Mouse (Mus musculus): ENCODE results near the gene Gbgt1. TPM values are rescaled to one million over a fixed set of nuclear protein-coding genes. Genes with fewer than 3 reads are reported as not detected.
"Not testable (repeated sequence)": the region's sequence is repeated elsewhere in the genome, so short reads cannot be mapped to it uniquely, and the experiment has no call there.

The Gbgt1 gene
- total RNA-seq, 2 experiments from 2014 or later, result 1.7 to 3.1 TPM

DNA sequence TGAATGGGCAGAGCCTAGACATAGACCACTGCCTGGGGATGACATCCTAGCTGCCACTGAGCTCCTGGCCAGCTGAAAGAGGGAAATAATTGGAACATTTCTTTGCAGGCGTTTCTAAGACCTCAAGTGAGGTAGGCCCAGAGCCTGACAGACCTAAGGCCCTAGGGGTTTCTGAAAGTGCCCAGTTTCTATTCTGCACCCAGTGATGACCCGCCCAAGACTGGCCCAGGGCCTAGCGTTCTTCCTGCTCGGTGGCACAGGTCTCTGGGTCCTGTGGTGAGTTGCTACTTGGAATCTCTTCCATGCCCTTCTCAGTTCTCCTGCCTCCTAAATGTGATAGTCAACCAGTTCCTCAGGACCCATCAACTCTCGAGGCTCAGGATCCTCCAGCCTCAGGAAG lies 870 bp downstream of the Gbgt1 start:
- intact Hi-C loops (cut with DNase I), result no loop called here
- DNase-seq (ENCODE audit: low spot score), result no peak

DNA sequence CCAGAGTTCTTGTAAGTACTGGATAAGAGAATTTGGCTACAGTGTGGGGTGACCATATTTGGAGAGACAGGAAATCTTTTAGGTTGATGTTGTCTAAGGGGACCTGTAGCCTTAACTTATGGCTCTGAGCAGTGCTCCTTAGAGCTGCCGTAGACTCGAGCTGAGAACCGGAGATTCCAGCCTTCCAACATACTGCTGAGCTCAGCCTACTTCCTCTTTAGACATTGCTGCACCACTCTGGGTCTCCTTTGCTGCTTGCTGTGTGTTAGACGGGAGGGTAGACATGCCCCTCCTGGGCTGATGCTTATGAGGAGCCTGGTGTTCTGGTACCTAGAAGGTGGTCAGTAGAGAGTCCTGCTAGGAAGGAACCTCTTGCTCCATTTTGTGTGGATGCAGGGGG lies 1.7 kb downstream of the Gbgt1 start:
- no peak for DNase-seq (ENCODE audit: low spot score)

GRCm38 (mm10) chr2:28502987-28503386 lies 6.3 kb downstream of the Gbgt1 start:
- no peak for DNase-seq (ENCODE audit: low spot score)
- intact Hi-C loops (cut with DNase I), result no loop called here

More for the DNA sequence above, 1.7 kb downstream of the Gbgt1 start:
- intact Hi-C loops (cut with DNase I), result no loop called here

- no peak for DNase-seq (ENCODE audit: low spot score)
- intact Hi-C loops (cut with DNase I), result no loop called here
These were observed 8.0 kb downstream of the Gbgt1 start for GRCm38 (mm10) chr2:28504676-28505075.

- no peak for DNase-seq (ENCODE audit: low spot score)
- intact Hi-C loops (cut with DNase I), result no loop called here
These were observed 9.1 kb downstream of the Gbgt1 start, which contains the start of gene Gm10134 for GRCm38 (mm10) chr2:28505795-28506194. Gm10134 (plus strand) TSS chr2:28506095.

GRCm38 (mm10) chr2:28506291-28506690 lies 9.6 kb downstream of the Gbgt1 start:
- intact Hi-C loops (cut with DNase I), result no loop called here
- DNase-seq (ENCODE audit: low spot score), result peak; percentile 0

GRCm38 (mm10) chr2:28511600-28511999 lies 14.9 kb downstream of the Gbgt1 start:
- DNase-seq (ENCODE audit: low spot score); intact Hi-C loops (cut with DNase I): not testable (repeated sequence)

DNA sequence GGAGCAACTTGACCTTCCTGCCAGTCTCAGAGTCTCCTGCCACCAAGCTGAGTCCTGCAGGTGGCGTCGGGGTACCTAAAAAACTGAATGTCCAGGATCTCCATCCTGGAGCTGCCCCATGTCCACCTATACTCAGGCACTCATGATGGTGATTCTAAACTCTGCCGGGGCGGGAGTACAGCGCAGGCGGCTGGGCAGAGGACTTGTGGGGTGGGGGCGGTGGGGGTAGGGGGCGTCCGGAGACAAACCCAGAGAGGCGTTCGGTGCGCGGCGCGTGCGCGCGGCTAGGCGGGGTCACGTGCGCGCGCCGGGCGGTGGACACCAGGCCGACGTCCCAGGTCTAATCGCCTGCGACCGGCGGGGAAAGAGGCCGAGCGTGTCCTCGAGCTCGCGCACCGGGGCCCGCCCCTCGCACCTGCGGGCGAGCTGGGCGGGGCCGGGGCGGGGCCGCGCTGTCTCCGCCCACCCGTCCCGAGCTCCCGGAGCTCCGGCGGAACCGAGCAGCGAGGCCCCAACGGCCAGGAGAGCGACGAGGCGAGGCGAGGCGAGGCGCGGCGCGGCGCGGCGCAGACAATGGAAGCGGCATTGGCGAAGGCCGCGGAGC lies 16.2 kb downstream of the Gbgt1 start, which contains the start of gene Ralgds:
Gene Ralgds (plus strand): TSS at position 328 of the 604 bp plus-strand sequence.
- DNase-seq (ENCODE audit: low spot score), result no peak
- intact Hi-C loops (cut with DNase I), result no loop called here

- intact Hi-C loops (cut with DNase I), result loop anchor here (1.0 kb wide), 1 partner anchor 35 kb away; no protein-coding TSS in a partner anchor
- DNase-seq (ENCODE audit: low spot score), result no peak
These were observed 17.0 kb downstream of the Gbgt1 start for GRCm38 (mm10) chr2:28513431-28514370.

DNA sequence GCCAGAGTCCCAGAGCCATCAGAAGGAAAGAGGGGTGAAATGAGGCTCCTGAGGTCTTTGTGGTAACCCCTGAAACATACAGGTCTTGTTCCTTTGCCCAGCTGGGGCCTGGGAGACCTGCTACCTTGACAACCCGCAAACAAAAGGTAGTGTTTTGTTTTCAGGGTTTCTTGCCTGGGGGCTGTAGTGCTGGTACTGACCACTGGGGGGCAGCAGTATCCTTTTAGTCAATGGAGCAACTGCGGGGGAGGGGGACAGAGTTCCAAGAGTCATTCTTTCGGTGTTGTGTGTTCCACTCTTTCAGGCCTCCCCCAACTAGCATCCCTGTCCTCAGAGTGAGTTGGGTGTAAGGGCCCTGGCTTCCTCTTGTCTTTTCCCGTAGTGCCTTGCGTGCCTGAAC lies 17.8 kb downstream of the Gbgt1 start:
- intact Hi-C loops (cut with DNase I), result loop anchor here (1.0 kb wide), 1 partner anchor 34 kb away; no protein-coding TSS in a partner anchor
- DNase-seq (ENCODE audit: low spot score), result peak; percentile 56

DNA sequence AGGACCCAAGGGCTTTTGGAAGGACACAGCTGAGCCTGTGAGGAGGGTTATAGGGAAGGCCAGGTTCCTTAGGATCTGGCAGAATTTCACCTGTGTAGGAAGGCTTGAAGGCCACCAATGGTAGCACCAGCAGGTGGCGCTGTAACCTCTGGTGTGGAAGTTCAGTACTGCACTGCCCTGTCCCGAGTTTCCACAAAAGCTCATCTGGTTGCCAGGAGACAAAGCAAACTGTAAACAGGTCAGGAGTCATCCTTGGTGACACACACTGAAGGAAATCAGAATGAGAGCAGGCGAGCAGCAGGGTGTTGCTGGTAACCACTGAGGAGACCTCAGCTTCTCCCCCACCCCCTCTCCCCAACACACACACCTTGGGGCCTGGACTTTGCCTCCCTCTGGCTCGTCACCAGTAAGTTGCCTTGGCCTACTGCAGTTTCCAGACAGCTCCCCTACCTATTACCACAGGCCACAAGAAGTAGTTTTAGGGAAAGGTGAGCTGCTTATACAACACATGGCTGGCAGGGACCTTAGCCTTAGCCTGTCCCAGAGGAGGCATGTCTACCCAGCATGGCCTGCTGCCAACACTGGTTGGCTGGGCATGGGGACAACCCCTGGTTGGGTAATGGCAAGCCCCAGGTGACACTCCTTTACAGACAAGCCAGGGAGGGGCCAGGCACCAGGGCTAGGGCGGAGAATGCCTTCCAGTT lies 20.7 kb downstream of the Gbgt1 start:
- DNase-seq (ENCODE audit: low spot score), result no peak

DNA sequence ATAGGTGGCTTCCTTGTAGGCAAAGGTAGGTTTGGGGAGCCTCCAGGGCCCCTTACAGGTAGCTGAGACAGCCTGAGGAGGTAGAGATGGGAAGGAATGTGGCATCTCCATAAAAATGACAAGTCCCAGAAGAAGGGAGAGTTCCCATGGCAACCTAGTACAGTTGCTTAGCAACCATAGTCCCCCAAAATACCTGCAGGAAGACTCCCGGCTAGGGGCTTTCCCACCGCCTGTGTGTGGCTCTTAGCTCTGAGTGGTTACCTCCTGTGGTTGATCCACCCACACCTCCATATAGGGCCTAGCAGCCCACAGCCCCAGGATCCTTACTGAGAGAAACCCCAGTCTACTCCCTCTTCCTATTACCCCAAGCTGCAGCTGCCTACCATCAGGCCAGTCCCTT lies 21.5 kb downstream of the Gbgt1 start:
- intact Hi-C loops (cut with DNase I), result no loop called here
- DNase-seq (ENCODE audit: low spot score), result no peak

More for the DNA sequence above, 20.7 kb downstream of the Gbgt1 start:
- intact Hi-C loops (cut with DNase I), result no loop called here

GRCm38 (mm10) chr2:28520581-28520980 lies 23.9 kb downstream of the Gbgt1 start:
- DNase-seq (ENCODE audit: low spot score), result no peak
- intact Hi-C loops (cut with DNase I), result no loop called here

GRCm38 (mm10) chr2:28521571-28522151 lies 25.0 kb downstream of the Gbgt1 start:
- DNase-seq (ENCODE audit: low spot score), result no peak
- intact Hi-C loops (cut with DNase I), result no loop called here

DNA sequence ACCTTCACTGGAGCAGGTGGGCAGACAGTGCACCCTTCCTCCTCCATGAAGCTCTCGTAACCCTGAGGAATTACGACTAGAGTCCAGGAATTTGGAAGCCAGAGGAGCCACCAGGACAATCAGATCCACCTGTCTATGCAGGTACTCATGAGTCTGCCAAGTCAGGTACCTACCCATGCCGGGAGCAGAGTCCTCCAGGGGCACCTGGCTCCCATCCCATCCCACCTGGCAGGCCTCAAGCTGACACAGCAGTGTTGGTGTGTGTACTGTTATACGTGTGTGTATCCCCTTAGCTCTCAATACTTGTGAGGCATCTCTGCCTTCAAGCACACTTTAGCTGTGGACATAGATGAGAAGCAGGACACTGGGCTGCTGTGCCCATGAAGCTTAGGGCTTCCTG lies 25.5 kb downstream of the Gbgt1 start:
- intact Hi-C loops (cut with DNase I), result no loop called here
- DNase-seq (ENCODE audit: low spot score), result no peak

- intact Hi-C loops (cut with DNase I), result no loop called here
- peak; percentile 73 for DNase-seq (ENCODE audit: low spot score)
These were observed 27.0 kb downstream of the Gbgt1 start for GRCm38 (mm10) chr2:28523643-28524117.

DNA sequence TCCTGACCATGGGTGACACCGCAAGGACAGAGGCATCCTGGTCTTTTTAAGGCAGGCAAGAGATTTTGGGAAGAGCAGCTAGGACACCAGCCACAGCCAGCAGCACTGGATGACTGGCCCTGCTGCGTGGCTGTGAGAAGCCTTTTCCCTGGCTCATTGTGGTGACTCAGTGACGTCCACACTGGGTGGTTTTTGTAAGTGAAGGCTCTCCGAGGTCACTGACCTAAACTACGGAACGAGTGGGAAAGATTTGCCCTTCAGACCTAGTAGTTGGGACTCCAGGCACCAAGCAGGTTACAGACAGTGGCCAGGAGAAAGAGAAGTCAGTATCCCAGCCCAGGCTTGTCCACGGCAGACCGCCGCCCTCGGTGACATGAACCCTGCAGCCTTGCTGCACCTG lies 27.7 kb downstream of the Gbgt1 start:
- DNase-seq (ENCODE audit: low spot score), result no peak

GRCm38 (mm10) chr2:28525219-28525942 lies 28.7 kb downstream of the Gbgt1 start:
- DNase-seq (ENCODE audit: low spot score), result peak; percentile 76
- intact Hi-C loops (cut with DNase I), result no loop called here

More for the DNA sequence above, 27.7 kb downstream of the Gbgt1 start:
- intact Hi-C loops (cut with DNase I), result no loop called here

Data from heart, postnatal 25 days (tissue).